Mouse (Mus musculus) forebrain, postnatal 0 days (tissue): ENCODE data around the gene Adat2. TPM values are rescaled to one million over a fixed set of nuclear protein-coding genes. Genes with fewer than 3 reads are reported as not detected.
A peak's percentile ranks its signal among the peaks of the same experiment; 100 is the strongest.

Experiments
- ATAC-seq: fragments of 200-750 bp; cut with Nextera tagmentation; 2 replicates; pipeline ENCODE4 v1.8.0; 2017; ENCODE audit warnings: mild to moderate bottlenecking, moderate library complexity
- DNase-seq: peaks from one replicate; pipeline ENCODE4 v3.0.0-alpha.2; 2015
- H3K27ac ChIP-seq: fragments of 300-500 bp; sonication (generic); 2 replicates; pipeline ENCODE4 v1.5.1; 2014; ENCODE audit warnings: low read depth, mild to moderate bottlenecking, antibody characterized with exemption, low read length, moderate library complexity, mixed read lengths
- H3K27me3 ChIP-seq: fragments of 300-500 bp; sonication (generic); 2 replicates; pipeline ENCODE4 v1.6.1; 2014; ENCODE audit warnings: mild to moderate bottlenecking, low read length, mixed read lengths; ENCODE audit not compliant: insufficient read depth
- H3K36me3 ChIP-seq: fragments of 300-500 bp; sonication (generic); 2 replicates; pipeline ENCODE4 v1.6.1; 2014; ENCODE audit warnings: mild to moderate bottlenecking, moderate library complexity; ENCODE audit not compliant: insufficient read depth
- H3K4me1 ChIP-seq: fragments of 300-500 bp; sonication (generic); 2 replicates; pipeline ENCODE4 v1.6.1; 2014; ENCODE audit warnings: antibody characterized with exemption; ENCODE audit not compliant: insufficient read depth
- H3K4me2 ChIP-seq: fragments of 300-500 bp; sonication (generic); 2 replicates; pipeline ENCODE4 v1.6.1; 2014; ENCODE audit warnings: low read depth, mild to moderate bottlenecking, moderate library complexity
- H3K4me3 ChIP-seq: fragments of 300-500 bp; sonication (generic); 2 replicates; pipeline ENCODE4 v1.5.1; 2014; ENCODE audit warnings: low read depth, low read length, mixed read lengths
- H3K9ac ChIP-seq: fragments of 300-500 bp; sonication (generic); 2 replicates; pipeline ENCODE4 v1.6.1; 2014; ENCODE audit warnings: mild to moderate bottlenecking
- H3K9me3 ChIP-seq: fragments of 300-500 bp; sonication (generic); 2 replicates; pipeline ENCODE4 v1.6.1; 2016; ENCODE audit warnings: low read length
- CTCF ChIP-seq: sonication (generic); IDR thresholded peaks from 2 replicates; pipeline ENCODE4 v1.5.1; 2016; ENCODE audit warnings: antibody characterized with exemption, control low read depth, low read depth
- WGBS: fragments of 180-500 bp; shearing (Covaris S2); extraction: QIAGEN DNeasy Blood & Tissue Kit; methylation state at CpG from one replicate; pipeline ENCODE4 v1.1.7; 2014; 5-methylcytosine and 5-hydroxymethylcytosine counted together
- polyA plus RNA-seq: library from polyadenylated mRNA; unstranded; fragments of >200 nt; fragmentation: Nextera tagmentation; extraction: Ambion mirVana; gene quantifications from 2 replicates; pipeline ENCODE4 v1.2.1, GENCODE M21; 2015
- total RNA-seq: library from RNA; depleted of rRNA; stranded (reverse); fragments of >200 nt; gene quantifications from 2 replicates; pipeline ENCODE4 v1.2.3, GENCODE M21; 2014

Gene Adat2
- total and polyA plus RNA-seq, 2 experiments from 2014 or later = 2.0 to 6.0 TPM

GRCm38 (mm10) chr10:13553498-13553985, 848 bp downstream of the Adat2 start:
- peaks cover 5% of the 10 kb centered on the region; the same call in 1 of the 2 replicates for H3K4me1 ChIP-seq
- peak overlapping the region; percentile 73 for H3K4me2 ChIP-seq
- WGBS = 24% methylated on average over 10 of the region's 10 CpGs
- no peaks in the 10 kb centered on the region for H3K36me3 ChIP-seq
- no peaks in the 10 kb centered on the region for H3K27me3 ChIP-seq
- H3K9ac ChIP-seq = peak overlapping the region; percentile 76
- TF ChIP-seq CTCF = no peak
- H3K9me3 ChIP-seq = no peaks in the 10 kb centered on the region
- DNase-seq (no peak), ATAC-seq (peak; percentile 30; the same call in 1 of the 2 replicates)
- H3K27ac ChIP-seq = peak overlapping the region; percentile 74; the same call in 1 of the 2 replicates
- H3K4me3 ChIP-seq = peak overlapping the region; percentile 69

DNA sequence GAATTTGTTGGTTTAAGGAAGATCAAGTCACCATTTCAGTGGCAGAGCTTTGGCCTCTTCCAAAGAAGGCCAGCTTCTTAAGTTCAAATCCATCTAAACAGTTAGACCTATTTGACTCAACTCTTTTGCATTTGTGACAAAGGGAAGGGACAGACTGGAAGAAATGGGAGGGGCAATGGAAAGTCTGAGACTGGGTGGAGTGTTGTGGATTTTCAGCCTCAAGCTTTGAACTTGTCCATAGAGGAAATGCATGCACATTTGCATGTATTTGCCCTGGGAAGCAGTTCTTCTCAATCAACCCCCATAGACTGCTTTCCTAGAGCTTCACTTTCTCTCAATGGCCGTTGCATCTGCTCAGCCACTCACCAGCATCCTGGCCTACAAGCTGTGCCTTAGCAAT, 1.6 kb downstream of the Adat2 start:
- DNase-seq = no peak
- no peak for TF ChIP-seq CTCF
- no peak for ATAC-seq
- Histone ChIP-seq H3K27ac (no peak overlapping the region), H3K9ac (no peak overlapping the region), H3K9me3 (no peaks in the 10 kb centered on the region), H3K4me2 (no peak overlapping the region), H3K27me3 (no peaks in the 10 kb centered on the region), H3K4me1 (peaks cover 5% of the 10 kb centered on the region; the same call in 1 of the 2 replicates), H3K4me3 (no peak overlapping the region), H3K36me3 (no peaks in the 10 kb centered on the region)
- 90% methylated on average over 1 of the region's 1 CpGs for WGBS

DNA sequence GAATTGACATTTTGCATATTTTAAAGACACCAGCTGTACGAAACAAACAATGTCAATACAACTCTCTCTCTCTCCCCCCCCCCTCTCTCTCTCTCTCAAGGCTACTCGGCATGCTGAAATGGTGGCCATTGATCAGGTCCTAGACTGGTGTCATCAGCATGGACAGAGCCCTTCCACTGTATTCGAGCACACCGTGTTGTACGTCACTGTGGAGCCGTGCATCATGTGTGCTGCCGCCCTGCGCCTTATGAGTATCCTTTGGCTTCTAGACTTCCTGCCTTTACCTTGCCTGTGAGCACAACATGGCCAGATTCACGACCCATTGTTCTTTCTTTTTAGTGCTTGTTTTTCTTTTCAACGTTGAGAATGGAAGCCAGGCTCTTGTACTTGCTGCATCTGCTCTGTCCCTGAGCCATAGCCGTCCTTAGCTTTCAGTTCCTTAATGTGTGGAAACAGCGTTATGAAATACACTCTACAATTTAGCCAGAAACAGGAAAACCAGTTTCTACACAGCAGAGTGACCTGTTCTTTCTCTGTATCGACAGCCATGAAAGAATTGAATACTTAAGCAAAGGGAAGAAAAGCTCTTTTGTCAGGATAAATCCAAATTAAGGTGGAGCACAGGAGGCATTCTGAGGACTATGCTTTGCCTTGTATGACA, 7.5 kb downstream of the Adat2 start:
- no peak overlapping the region for H3K4me3 ChIP-seq
- no peak overlapping the region for H3K27ac ChIP-seq
- WGBS = 86% methylated on average over 13 of the region's 13 CpGs
- peaks cover 15% of the 10 kb centered on the region; the same call in 1 of the 2 replicates for H3K36me3 ChIP-seq
- no peak for ATAC-seq
- TF ChIP-seq CTCF = no peak
- no peak for DNase-seq
- no peak overlapping the region for H3K4me2 ChIP-seq
- no peaks in the 10 kb centered on the region for H3K27me3 ChIP-seq
- H3K9me3 ChIP-seq = no peaks in the 10 kb centered on the region
- H3K9ac ChIP-seq = no peak overlapping the region
- no peaks in the 10 kb centered on the region for H3K4me1 ChIP-seq

DNA sequence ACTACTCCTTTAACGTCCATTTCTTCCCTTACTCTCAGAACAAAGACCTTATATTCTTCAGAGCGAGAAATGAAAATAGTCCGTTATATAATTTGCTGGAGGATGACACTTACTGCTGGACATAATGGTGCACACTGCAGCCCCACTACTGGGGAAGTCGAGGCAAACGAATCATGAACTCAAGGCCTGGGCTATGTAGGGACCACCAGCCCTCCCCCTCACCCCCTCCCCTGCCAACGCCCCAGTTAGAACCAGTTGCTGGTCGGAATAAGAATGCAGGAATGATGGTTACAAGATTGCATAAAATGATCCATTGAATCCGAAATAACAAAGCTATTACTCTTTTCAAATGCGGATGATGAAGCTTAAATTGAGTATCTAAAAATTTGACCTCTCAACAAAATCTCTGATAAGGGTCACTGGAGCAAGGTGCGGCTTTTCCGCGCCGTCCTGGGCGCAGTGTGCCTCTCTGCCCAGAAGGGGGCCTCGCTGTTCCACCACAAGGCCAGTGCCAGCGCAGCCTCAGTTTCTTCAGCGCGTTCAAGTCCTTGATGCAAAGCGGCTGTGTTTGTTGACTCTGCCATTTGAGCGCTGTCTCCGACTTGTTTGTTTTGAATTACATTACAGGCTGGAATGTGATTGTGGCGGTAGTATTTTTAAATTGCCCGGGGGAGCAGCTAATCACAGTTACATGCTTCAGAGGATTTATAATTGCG, 11.8 kb downstream of the Adat2 start:
- TF ChIP-seq CTCF = peak; percentile 99
- peak; percentile 90 for ATAC-seq
- peak overlapping the region; percentile 20; the same call in 1 of the 2 replicates for H3K4me3 ChIP-seq
- peak; percentile 84 for DNase-seq
- peak overlapping the region; percentile 41 for H3K4me2 ChIP-seq
- H3K4me1 ChIP-seq = no peaks in the 10 kb centered on the region
- H3K9me3 ChIP-seq = no peaks in the 10 kb centered on the region
- H3K9ac ChIP-seq = no peak overlapping the region
- no peaks in the 10 kb centered on the region for H3K27me3 ChIP-seq
- WGBS = 26% methylated on average over 24 of the region's 24 CpGs
- no peak overlapping the region for H3K27ac ChIP-seq
- peaks cover 15% of the 10 kb centered on the region; the same call in 1 of the 2 replicates for H3K36me3 ChIP-seq

DNA sequence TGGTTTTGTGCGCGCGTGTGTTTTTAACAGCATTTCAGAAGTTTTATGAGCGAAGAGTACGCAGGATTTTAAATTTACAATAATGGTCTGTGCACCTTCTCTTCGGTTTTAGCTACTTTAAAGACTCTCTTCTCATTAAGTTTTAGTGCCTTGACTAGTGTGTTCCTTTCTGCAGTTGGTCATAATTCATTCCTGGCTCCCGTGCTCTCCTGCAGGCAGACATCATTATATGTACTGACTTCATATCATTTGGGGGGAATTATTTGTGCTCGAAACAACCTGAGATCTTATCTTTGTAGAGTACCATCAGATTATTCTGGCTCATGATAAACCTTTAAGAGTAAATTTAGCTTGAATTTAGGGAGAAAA, 12.4 kb downstream of the Adat2 start:
- H3K4me3 ChIP-seq = peak overlapping the region; percentile 20; the same call in 1 of the 2 replicates

GRCm38 (mm10) chr10:13566393-13566792, 13.7 kb downstream of the Adat2 start:
- no peak overlapping the region for H3K27ac ChIP-seq
- 68% methylated on average over 13 of the region's 13 CpGs for WGBS
- no peak overlapping the region for H3K4me2 ChIP-seq
- H3K4me3 ChIP-seq = no peak overlapping the region
- ATAC-seq (no peak), DNase-seq (no peak)
- H3K9me3 ChIP-seq = no peaks in the 10 kb centered on the region
- no peaks in the 10 kb centered on the region for H3K4me1 ChIP-seq
- H3K36me3 ChIP-seq = peaks cover 7% of the 10 kb centered on the region; the same call in 1 of the 2 replicates
- H3K27me3 ChIP-seq = no peaks in the 10 kb centered on the region
- no peak overlapping the region for H3K9ac ChIP-seq
- no peak for TF ChIP-seq CTCF

More for the DNA sequence above, 12.4 kb downstream of the Adat2 start:
- Histone ChIP-seq H3K27me3 (no peaks in the 10 kb centered on the region), H3K9ac (no peak overlapping the region), H3K27ac (no peak overlapping the region), H3K36me3 (peaks cover 15% of the 10 kb centered on the region; the same call in 1 of the 2 replicates), H3K9me3 (no peaks in the 10 kb centered on the region), H3K4me2 (peak overlapping the region; percentile 41), H3K4me1 (no peaks in the 10 kb centered on the region)
- no peak for ATAC-seq
- 54% methylated on average over 8 of the region's 8 CpGs for WGBS
- TF ChIP-seq CTCF = no peak
- DNase-seq = no peak

DNA sequence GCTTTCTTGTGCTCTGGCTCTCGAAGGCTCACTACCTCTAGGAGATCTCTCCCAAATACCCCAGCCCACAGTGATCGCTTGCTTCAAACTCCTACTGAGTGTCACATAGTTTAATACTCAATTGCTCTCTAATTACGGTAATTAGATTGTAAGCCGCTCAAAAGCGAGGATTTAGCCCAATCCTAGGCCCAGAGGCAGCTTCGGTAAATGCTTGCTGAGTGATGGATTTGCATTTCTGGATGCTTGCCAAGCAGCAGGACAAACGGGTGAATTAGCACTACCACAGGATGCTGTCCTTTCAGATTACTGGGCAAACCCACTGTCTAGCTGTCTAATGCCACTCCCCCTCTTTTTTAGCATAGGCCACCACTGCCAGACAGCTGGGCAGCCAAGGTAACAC, 17.1 kb downstream of the Adat2 start:
- no peaks in the 10 kb centered on the region for H3K4me1 ChIP-seq
- H3K36me3 ChIP-seq = no peaks in the 10 kb centered on the region
- no peak overlapping the region for H3K4me2 ChIP-seq
- no peaks in the 10 kb centered on the region for H3K27me3 ChIP-seq
- TF ChIP-seq CTCF = no peak
- no peak overlapping the region for H3K9ac ChIP-seq
- H3K4me3 ChIP-seq = no peak overlapping the region
- no peaks in the 10 kb centered on the region for H3K9me3 ChIP-seq
- WGBS = 6% methylated on average over 7 of the region's 7 CpGs
- no peak overlapping the region for H3K27ac ChIP-seq
- DNase-seq = peak; percentile 42
- peak; percentile 25 for ATAC-seq
